Mouse (Mus musculus) heart, adult 2 months (tissue): ENCODE measurements around the gene Txn1.

Source experiments
- CTCF ChIP-seq: fragments of 200-600 bp; IDR thresholded peaks from 2 replicates; pipeline ENCODE4 v1.8.1; 2022; ENCODE audit warnings: antibody characterized with exemption, mild to moderate bottlenecking, moderate library complexity
- EP300 ChIP-seq: fragments of 200-500 bp; IDR thresholded peaks from 2 replicates; pipeline ENCODE4 v1.6.1; 2011; ENCODE audit warnings: low read depth, low read length, control low read depth; ENCODE audit not compliant: insufficient read depth
- POLR2A ChIP-seq: fragments of 200-500 bp; IDR thresholded peaks from 2 replicates; pipeline ENCODE4 v1.6.1; 2011; ENCODE audit warnings: mild to moderate bottlenecking, low read depth, low read length, control low read depth; ENCODE audit not compliant: insufficient read depth

- TF ChIP-seq CTCF: no peak
- TF ChIP-seq POLR2A: no peak
- TF ChIP-seq EP300: no peak
Measured at GRCm38 (mm10) chr4:57916201-57916661, 40.0 kb downstream of the Txn1 start, which contains the start of gene D630039A03Rik.
